Mouse (Mus musculus) embryo, embryonic 9.5 days (tissue): Measurements from ENCODE around the gene Dars.
A peak's percentile ranks its signal among the peaks of the same experiment; 100 is the strongest.

Source experiments
- DNase-seq: peaks from one replicate; pipeline ENCODE4 v3.0.0-alpha.2; 2017; ENCODE audit errors: extremely low spot score

Gene Dars

GRCm38 (mm10) chr1:128416584-128417532 is at the start of gene Dars:
Dars (minus strand) TSS chr1:128417368.
- DNase-seq: peak; percentile 97

- DNase-seq: no peak
These were observed 49.7 kb upstream of the Dars start for GRCm38 (mm10) chr1:128466828-128467227.

DNA sequence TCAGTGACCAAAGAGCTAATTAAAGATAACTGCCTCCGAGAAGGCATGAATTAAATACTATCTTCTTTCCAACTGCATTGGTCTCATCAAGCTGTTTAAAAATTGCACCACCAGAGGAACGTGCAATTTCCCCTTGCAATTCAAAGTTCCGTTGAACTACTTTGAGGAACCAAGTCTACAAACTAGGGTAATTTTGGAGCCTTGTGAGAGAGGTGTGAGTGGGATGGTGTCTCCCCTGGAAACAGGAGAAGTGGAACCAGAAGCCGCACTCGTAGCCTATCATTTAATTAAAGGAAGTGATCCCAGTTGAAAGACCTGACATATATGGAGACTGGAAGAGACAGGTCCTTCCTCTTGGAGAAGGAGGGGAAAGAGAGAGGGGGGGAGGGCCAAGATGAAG is 46.3 kb upstream of the Dars start:
- no peak for DNase-seq

- no peak for DNase-seq
These were observed 45.2 kb upstream of the Dars start for GRCm38 (mm10) chr1:128462389-128462788.

GRCm38 (mm10) chr1:128460780-128461179 is 43.6 kb upstream of the Dars start:
- no peak for DNase-seq

DNA sequence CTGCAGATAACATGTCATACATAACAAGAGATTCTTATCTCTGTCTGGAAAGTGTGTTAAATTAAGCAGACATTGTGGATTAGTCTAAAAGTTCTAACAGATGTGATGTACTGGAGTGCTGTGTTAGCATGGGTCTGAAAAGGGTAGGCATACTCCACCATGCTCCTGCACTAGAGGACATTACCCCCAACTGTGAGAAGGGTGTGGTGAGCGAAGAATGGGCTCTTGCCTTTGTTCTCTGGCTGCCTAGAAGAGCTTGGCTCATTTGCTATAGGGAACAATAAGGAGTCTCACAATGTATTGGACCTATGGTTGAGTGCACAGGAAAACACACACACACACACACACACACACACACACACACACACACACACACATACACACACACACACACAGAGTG is 42.3 kb upstream of the Dars start:
- DNase-seq: no peak

GRCm38 (mm10) chr1:128459011-128459410 is 41.8 kb upstream of the Dars start:
- DNase-seq: no peak

DNA sequence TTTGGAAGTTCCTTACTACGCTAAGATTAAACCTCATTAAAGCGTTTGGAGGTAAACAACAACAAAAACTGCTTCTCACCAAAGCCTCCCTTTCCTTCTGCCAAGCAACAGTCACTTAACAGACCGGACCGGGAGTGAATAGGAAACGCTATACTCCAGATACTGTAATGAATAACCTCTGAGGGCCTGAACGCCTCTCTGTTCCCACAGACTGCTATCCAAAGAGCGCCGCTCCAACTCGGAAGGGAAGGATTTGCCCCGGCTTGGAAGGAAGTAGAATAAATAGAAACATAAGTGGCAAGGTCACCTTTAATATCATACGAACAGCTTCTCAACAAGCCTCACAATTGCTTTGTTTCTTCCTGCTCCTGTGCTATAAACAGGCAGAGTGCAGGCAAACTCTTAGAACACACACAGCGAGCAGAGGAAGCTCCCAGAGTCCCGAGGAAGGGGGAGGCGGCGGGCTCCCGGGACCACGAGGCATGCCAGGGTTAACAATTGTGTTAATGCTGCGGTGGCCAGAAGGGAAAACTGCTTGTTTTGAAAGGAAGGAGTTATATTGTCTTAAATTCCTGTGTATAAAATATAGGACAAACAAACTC is 39.8 kb upstream of the Dars start:
- no peak for DNase-seq

GRCm38 (mm10) chr1:128456271-128456670 is 39.1 kb upstream of the Dars start:
- DNase-seq: no peak

DNA sequence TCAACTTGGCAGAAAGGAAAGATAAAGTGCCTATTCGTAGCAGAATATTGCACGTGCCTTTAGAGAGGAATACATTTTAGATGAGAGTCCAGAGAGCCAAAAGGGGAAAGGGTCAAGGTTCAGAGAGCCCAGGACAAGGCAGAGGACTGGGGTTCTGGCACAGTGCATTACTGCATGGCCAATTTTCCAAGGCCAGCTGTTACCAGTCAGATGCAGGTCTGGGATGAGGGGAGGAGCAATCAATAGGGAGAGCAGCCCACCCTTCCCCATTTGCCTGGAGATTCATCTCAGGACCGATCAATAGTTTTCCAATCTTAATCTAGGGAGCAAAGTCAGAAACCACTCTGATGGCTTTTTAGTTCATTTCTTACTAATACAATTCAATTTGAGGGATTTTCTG is 35.0 kb upstream of the Dars start:
- no peak for DNase-seq

DNA sequence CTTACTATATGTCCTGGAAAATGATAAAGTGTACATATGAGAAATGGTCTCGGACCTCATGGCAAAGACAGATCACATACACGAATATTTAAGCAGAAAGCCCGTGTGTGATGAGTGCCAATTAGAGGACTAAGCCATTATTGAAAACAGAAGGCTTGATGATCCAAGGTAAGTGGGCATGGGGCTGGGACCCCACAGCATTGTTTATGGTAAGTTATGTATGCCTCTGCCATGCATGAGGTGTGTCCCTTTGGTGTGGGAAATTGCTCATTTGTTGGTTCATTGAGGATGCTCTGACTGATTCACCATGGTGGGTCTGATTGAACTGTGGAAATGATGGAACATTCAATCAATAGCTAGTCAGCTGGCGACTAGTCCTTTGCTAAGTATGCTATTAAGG is 34.0 kb upstream of the Dars start:
- DNase-seq: no peak

GRCm38 (mm10) chr1:128447206-128447902 is 30.2 kb upstream of the Dars start:
- no peak for DNase-seq

DNA sequence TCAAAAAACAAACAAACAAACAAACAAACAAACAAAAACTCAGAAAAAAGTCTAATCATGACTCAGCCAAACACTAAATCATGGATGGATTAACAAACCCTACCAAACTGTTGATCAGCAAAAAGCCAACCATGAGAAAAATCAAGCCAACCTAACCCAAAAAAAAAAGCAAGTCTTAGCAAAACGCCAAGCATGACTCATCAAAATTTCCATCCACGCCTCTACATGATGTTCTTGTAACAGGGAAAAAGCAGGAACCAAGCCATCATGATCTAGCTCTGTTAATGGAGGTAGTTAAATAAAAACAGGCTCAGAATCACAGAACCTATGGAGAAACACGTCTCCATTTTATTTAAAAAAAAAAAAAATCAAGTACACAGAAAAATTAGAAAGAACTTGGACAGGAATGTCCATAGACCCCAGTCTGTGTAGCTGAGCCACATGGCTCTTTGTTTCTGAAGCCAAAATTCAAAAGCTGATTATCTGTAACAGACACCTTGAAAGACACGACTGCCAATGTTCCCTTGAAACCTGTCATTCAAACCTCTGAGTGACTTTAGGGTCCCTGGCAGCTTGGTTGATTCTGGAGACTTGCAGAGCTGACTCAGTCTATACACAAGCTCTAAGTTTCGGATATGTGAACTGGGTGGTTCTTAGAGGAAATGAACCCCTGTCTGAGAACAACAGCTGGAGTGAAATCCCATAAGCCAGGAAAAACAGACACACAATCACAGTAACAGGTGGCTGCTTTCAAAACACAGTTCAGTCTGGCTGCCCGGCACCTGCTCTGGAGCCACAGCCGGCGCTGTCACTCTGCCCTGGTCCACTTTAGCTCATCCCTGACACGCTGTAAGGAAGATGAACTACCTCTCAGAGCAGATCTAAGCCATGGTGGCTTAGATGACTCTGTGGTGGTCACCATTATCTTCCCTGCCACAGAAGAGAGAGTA is 27.0 kb upstream of the Dars start:
- no peak for DNase-seq

GRCm38 (mm10) chr1:128441129-128441473 is 23.9 kb upstream of the Dars start:
- DNase-seq: peak; percentile 20

DNA sequence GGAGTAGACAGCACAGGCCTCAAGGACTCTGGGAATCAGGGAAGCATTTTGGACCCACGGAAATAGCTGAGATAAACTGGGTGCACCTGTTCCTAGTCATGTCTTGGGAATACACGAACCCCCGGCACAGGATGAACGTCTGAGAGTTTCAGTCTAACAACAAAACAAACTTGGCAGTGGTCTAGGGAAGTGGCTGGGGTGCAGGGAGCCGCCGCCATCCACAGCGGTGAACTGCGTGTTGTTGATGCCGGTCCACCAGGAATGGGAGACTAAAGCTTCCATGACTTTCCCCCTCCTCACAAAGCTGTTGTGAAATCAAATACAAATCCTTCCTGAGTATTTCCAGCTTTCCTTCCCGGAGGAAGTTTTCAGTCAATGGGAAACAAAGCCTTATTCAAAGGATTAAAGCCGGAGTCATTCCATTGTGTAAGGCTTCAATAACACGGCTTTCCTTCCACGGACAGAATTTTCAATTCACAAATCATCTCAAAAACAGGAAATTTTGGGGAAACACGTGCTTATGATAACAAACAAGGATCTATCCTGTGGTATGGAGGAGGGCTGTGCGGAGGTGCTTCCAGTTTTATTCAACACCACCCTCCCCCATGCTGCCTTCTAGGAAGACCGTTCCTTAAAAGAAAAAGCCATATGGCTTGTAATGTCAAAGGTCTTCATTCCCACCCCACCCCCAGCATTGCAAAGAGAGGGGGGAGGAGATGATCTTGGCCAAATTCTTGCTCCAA is 23.4 kb upstream of the Dars start:
- DNase-seq: peak; percentile 28

GRCm38 (mm10) chr1:128439618-128440017 is 22.4 kb upstream of the Dars start:
- no peak for DNase-seq

DNA sequence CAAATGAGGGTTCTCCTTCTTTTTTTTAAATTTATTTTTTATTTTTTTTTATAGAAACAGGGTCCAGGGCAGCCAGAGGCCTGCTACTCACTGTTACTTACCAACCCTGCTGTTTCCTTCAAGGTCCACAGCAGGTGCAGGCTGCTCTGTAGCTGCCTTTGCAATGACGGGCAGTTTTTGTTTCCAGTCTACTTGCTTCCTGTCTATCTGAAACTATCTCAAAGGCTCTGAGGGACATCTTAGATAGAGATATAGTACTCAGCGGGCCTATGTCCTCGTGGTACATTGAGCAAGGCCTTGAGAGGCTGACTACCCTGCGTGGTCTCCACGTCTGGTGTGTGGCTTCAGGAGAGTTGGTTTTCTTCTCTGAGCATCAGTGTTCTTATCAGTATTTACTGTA is 21.4 kb upstream of the Dars start:
- DNase-seq: no peak

GRCm38 (mm10) chr1:128437276-128437675 is 20.1 kb upstream of the Dars start:
- no peak for DNase-seq

DNA sequence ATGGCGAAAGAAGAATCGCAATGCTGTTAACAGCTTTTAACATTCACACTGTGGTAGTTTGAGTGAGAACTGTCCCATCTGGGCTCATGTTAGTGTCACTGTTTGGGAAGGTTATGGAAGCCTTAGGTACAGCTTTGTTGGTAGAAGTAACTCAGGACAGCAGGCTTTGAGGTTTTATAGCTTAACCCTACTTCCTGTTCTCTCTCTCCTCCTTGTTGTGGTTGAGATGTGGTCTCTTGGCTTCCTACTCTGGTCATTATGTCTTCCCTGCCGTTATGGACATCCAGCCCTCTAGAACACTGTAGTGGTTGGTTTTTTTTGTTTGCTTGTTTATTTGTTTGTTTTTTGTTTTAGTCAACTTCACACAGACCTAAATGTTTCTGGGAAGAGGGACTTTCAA is 18.8 kb upstream of the Dars start:
- no peak for DNase-seq

DNA sequence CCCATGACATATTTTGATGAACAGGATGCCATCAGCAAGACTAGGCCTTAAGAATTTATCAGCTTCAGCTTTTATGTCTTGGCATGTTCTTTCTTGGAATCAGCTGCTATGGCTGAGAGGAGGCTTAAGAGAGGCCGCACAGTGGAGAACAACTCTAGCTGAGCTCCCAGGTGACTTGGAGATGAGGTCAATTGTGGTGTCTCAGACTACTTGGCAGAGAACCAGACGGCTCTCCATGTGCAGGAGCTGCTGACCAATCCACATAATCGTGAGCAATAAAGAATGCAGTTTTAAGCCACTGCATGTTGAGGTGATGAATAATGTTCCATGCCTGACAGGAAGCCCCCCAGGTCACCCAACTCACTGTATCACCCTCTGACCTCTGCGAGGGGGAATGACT is 18.4 kb upstream of the Dars start:
- DNase-seq: no peak

GRCm38 (mm10) chr1:128424928-128425327 is 7.8 kb upstream of the Dars start:
- no peak for DNase-seq
